Mouse (Mus musculus) liver, postnatal 0 days (tissue): ENCODE results near the gene Oscp1.

ENCODE experiments used
- CTCF ChIP-seq: sonication (generic); IDR thresholded peaks from 2 replicates; pipeline ENCODE4 v1.5.1; 2016; ENCODE audit warnings: antibody characterized with exemption, low read depth
- EP300 ChIP-seq: IDR thresholded peaks from 2 replicates; pipeline ENCODE4 v1.6.1; 2016; ENCODE audit warnings: antibody characterized with exemption, low read depth, mild to moderate bottlenecking

GRCm38 (mm10) chr4:126097711-126098253 lies 39.4 kb downstream of the Oscp1 start:
- TF ChIP-seq CTCF = no peak
- TF ChIP-seq EP300 = no peak
